Mouse (Mus musculus) cerebellum, adult 9-11 months (tissue): ENCODE results near the gene Ucp1.
"Not testable (repeated sequence)": the region's sequence is repeated elsewhere in the genome, so short reads cannot be mapped to it uniquely, and the experiment has no call there.

Experiments used
- DNase-seq: peaks from one replicate; pipeline ENCODE4 v3.0.0; 2022

The Ucp1 gene

DNA sequence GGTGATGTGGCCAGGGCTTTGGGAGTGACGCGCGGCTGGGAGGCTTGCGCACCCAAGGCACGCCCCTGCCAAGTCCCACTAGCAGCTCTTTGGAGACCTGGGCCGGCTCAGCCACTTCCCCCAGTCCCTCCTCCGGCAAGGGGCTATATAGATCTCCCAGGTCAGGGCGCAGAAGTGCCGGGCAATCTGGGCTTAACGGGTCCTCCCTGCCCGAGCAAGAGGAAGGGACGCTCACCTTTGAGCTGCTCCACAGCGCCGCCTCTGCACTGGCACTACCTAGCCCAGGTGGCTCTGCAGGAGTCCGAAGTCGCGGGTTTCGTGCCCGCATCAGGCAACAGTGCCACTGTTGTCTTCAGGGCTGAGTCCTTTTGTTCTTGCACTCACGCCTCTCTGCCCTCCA lies at the start of gene Ucp1:
Gene Ucp1 (plus strand): TSS at position 177 of the 400 bp plus-strand sequence.
- no peak for DNase-seq

- no peak for DNase-seq
These were observed 46.0 kb upstream of the Ucp1 start for GRCm38 (mm10) chr8:83244151-83244550.

DNA sequence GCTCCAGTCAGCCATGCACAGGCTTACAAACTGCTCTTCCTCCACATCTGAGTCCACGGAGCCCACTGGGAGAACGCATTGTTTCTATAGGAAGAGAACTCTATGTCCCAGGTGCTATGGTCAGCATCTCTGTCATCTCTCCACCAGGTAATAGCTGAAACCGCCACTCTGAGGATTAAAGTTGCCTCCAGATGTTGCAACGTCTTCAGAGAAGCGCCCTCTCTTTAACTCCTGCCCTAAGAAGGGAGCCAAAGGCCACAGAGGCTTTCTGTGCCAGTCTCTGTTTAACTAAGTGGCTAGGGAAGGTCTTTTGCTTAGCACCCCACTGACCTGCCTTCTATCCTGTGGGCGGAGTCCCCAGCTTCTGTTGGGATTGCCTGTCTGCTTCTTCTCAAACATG lies 39.3 kb upstream of the Ucp1 start:
- no peak for DNase-seq

- no peak for DNase-seq
These were observed 38.5 kb upstream of the Ucp1 start for GRCm38 (mm10) chr8:83251362-83252246.

DNA sequence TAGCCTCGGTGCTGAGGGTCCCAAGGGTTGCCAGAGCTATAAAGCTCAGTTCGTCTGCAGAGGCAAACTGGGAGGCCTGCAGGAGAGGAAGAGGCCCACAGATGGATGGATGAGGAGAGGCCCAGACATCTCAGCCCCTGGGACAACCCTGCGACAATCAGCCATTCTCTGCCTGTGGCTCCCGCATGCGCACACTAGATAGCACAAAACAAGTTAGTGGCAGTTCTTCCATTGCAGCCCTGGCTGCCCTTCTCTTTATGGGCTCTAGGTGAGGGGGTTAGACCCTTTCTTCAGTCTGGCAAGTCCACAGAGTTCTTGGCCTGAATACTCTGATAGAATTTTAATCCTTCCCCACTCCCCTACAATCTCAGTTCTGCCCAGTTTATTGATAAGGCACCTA lies 37.4 kb upstream of the Ucp1 start:
- DNase-seq: no peak

DNA sequence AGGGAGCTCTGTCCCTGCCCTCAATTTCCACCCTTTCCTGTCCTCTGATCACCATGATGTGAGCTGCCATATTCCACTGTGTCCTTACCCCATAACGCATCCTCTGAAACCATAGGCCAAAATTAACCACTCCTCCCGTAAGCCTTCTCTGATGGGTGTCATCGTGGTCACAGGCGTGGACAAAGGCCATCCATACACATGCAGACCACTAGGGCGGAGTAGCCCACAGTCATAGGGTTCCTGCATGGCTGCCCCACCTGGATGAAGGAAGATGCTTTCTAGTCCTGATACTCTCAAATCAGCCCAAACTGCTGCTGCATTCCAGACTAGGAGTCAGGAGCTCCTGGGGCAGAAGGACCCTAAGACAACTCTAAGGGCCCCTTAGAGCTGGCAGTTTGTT lies 32.5 kb upstream of the Ucp1 start:
- DNase-seq: no peak

GRCm38 (mm10) chr8:83260418-83261215 lies 29.5 kb upstream of the Ucp1 start:
- DNase-seq: peak; percentile 47

GRCm38 (mm10) chr8:83271172-83271571 lies 19.0 kb upstream of the Ucp1 start:
- DNase-seq: no peak

- no peak for DNase-seq
These were observed 17.7 kb upstream of the Ucp1 start for GRCm38 (mm10) chr8:83272464-83272863.

DNA sequence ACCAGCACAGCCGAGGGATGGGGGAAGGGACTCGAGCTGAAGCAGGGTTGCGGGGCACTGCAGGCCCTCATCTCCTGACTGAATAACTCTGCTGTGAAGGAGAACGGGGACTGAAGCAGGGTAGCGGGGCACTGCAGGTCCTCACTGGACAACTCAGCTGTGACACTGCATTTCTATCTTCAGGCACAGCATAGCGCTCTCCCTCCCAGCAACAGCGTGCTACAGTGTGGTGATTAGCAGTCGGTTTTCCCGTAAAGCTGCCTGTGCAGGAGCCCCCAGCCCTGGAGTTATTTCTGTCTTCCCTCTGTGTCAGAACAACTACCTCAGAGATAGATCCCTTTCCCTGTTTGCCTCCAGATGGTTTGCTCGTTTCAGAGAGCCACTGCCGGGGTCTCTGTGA lies 15.7 kb upstream of the Ucp1 start:
- no peak for DNase-seq

- no peak for DNase-seq
These were observed 11.7 kb upstream of the Ucp1 start for GRCm38 (mm10) chr8:83278431-83278830.

- DNase-seq: no peak
These were observed 4.8 kb upstream of the Ucp1 start for GRCm38 (mm10) chr8:83285391-83285790.

- no peak for DNase-seq
These were observed 7.2 kb downstream of the Ucp1 start for GRCm38 (mm10) chr8:83297375-83297774.

DNA sequence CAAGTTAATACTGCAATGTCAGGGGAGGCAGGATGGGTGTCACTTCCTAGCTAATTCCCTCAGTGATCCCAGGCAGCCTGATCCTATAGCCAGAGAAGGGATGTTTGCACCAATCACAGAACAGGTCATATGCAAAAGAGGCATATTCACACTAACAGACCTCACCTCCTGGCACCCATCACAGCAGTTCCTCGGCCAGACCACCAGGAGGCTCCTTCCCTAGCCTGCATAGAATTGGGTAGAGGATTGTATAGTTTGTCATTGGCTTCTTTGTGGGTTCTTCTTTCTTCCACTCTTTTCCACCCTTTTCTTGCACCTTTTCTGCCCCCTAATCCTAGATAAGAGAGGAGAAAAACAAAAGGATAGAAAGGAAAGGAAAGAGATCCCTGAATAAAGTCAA lies 10.0 kb downstream of the Ucp1 start:
- no peak for DNase-seq

DNA sequence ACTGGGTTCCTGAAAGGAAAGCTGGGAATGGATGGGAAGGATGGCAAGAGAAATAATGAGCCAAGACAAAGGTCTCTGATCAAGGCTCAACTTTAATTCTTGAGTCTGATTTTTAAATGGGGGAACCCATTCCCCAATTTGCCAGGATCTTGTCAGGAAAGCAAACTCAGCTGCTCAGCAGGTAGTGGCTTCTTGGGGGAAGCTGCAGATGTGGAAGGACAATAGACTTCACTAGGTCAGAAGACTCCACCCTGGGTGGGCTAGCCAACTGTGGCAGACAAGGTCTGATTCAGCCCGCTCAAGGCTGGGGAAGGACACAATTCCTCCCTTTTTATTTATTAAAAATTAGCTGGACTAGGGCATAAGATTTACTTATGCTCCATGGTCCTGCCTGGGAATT lies 14.8 kb downstream of the Ucp1 start:
- DNase-seq: no peak

DNA sequence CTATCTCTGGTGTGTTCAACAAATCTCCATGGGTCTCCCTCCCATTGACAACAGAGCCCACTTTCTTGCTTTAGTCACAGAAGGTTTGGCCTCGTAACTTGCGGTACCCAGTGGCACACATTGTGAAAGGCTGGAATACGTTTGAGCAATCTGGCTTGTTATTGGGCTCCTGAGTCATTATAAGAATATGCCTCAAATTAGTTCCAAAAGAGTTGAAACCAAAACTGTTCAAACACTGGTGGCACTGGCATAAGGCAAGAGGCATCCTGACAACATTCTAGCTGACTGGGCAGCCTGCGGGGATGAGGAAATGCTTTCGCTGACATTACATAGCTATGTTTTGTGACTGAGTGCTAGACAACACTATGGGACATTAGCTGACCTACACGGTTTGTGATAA lies 19.7 kb downstream of the Ucp1 start:
- no peak for DNase-seq

- not testable (repeated sequence) for DNase-seq
These were observed 24.9 kb downstream of the Ucp1 start for GRCm38 (mm10) chr8:83315084-83315483.

- no peak for DNase-seq
These were observed 25.5 kb downstream of the Ucp1 start for GRCm38 (mm10) chr8:83315691-83316090.

- no peak for DNase-seq
These were observed 30.4 kb downstream of the Ucp1 start for GRCm38 (mm10) chr8:83320543-83320942.

DNA sequence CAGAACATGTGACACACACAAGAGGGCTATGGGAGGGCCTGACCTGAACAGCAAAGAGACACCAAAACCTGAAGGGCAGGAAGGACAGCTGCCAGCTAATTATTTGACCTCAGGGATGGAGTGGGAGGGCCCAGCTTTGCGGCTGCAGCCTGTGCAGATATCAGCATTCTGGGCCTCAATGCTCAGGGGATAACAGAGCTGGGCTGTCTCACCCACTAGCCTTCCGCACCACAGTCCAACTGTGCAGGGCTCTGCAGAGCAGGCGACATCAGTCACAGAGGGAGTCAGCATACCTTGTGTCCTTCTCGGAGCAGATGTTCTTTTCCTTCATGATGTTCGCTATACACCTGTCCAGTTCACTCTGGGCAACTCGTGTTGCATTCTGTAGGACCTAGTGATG lies 32.2 kb downstream of the Ucp1 start:
- no peak for DNase-seq

GRCm38 (mm10) chr8:83323056-83323455 lies 32.9 kb downstream of the Ucp1 start:
- DNase-seq: no peak

DNA sequence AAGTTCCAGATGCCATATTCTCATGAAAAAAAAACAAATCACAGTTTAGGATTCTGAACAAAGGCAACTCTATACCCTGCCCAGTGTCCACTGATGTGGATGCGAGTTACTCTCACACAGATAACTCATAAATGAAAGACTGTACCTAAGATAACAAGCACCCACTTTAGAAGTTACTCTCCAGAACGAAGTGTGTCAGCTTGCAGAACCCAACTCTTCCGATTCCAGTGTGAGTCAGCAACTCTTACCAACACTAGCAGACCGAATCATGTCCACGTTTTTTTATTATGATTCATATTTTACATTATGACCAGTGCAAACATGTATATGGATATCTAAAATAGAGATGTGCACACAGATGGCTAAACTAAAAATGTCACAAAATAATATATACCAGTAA lies 37.7 kb downstream of the Ucp1 start:
- no peak for DNase-seq

- DNase-seq: no peak
These were observed 41.4 kb downstream of the Ucp1 start for GRCm38 (mm10) chr8:83331567-83331898.
